Mouse (Mus musculus): ENCODE measurements around the gene Snrpg. TPM values are rescaled to one million over a fixed set of nuclear protein-coding genes. Genes with fewer than 3 reads are reported as not detected.

The Snrpg gene
- total RNA-seq, 1 experiment from 2014 or later = 61.3 TPM

DNA sequence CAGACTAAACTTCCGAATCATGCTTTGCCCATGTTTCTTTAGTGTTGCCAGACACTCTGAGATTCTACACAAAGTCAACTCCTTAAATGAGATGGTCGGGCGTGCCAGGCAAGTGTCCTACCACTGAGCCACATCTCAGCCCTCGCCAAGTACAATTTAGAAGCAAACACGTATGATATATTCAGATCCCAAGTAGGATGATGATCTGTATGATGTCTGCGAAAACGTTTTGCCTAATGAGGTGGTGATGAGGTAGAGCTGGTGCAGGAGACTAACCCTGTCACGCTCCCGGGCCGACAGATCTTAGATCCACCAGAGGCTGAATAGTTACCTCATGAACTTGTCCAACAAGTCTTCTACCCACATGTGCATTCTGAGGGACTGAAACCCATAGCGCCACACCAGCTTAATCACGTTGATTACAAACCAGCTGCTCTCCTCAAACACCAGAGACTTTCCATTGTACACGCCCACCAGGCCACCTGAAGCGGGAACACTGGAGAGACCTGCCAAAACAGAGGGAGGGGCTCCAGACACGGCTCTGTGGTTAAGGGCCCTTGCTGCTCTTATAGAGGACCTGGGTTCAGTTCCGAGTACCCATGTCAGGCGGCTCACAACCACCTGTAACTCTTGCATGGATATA is 23.1 kb downstream of the Snrpg start:
- ATAC-seq (replicated peaks; ENCODE audit: insufficient number of reproducible peaks, low FRiP score, low TSS enrichment, poor library complexity, severe bottlenecking) = no peak

DNA sequence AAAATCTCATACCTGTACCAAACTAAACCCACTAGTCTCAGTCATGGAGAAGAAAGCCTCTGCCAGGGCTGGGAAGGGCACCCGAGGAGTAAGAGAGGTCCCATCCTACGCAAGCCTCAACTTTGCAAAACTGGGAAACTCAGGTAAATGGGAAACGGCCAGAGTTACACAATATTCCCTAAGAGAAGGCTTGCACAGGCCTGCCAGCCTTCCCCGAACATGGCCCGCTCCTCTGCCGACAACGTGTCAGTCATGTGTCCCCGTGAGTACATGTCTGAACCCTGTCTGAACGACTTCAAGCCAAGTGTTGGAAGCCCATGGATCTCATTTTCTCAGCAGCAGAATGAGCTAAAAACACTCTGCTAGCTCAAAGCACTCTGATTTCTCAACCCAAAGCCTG is 23.9 kb downstream of the Snrpg start:
- no peak for ATAC-seq (replicated peaks; ENCODE audit: insufficient number of reproducible peaks, low FRiP score, low TSS enrichment, poor library complexity, severe bottlenecking)

DNA sequence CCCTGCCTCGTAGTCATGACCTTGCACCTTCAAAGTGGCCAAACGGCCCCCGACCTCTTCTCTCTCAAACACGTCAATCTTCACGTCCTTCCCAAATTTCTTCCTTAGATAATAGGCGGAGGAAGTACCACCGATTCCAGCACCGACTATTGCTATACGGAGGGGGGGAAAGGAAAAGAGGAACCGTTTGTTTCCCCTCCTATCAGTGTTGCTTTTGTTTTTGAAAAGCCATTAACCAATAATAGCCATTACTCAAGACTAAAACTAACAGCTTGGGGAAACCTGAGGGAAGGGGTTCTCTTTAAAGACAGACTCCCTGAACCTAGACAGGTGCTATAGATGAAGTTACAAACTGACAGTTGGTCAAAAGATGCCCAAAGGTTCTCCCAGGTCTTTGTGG is 24.9 kb downstream of the Snrpg start:
- peak; percentile 14; the same call in 1 of the 2 replicates for ATAC-seq (replicated peaks; ENCODE audit: insufficient number of reproducible peaks, low FRiP score, low TSS enrichment, poor library complexity, severe bottlenecking)

DNA sequence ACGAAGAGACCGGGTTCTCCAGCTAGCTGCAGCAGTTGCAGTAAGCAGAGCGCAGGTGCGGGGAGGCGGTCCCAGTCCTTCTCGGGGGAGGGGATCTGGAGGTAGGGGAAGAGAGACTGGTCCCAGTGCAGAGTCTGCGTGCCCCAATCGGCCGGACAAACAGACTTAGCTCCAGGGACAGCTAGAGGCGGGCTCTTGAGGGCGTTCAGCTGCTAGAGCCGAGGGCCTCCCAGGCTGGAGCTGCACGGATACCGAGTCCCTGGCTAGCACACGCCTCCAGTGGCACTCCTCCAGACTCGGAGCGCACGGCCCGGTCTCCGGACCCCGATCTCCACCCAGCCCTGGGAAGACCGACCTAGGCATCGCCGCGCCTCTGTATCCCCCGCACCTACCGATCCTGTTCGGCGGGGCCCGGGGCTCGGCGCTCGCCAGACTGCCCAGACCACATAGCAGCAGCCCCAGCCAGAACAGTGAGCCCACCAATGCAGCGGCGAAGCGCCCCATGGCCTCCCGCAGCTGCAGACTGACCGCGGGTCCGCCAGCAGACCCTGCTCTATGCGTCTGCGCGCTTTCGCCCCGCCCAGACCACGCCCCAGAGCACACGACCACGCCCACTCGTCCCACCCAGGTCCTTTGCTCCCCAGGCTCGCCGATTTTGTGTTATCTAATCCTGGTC is 25.6 kb downstream of the Snrpg start, which contains the start of gene Pcyox1:
Pcyox1 (minus strand) TSS at position 574 of the 676 bp plus-strand sequence.
- peak; percentile 67 for ATAC-seq (replicated peaks; ENCODE audit: insufficient number of reproducible peaks, low FRiP score, low TSS enrichment, poor library complexity, severe bottlenecking)

DNA sequence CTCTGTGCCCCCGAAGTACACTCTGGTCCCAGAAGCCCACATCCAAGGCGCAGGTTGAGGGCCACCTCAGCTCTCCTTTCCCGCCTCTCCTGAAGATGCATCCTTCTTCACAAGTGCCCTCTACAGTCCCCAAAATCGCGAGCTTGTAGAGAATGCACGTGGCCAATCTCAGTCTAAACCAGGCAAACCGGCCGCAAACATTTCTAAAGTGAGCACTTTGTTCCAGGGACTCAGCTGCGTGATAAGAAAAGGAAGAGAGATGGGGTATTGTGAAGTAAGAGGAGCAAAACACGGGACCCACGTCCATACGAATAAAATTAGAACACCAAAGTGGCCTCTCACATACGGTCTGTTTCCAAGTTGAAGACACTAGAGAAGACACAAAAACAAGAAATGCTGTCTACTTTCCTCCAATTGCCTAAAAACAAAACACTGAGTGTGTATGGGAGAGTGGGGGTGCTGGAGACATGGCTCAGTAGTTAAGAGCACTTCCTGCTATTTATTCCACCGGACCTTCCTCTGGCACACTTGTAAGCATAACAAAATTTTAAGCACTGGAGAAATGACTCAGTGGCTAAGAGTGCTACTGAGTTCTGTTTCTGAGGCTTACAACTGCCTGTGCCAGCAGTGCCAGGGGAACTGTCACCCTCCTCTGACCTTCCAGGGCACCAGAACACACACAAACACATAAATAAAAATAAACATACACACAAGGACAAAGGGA is 26.3 kb downstream of the Snrpg start:
- no peak for ATAC-seq (replicated peaks; ENCODE audit: insufficient number of reproducible peaks, low FRiP score, low TSS enrichment, poor library complexity, severe bottlenecking)

DNA sequence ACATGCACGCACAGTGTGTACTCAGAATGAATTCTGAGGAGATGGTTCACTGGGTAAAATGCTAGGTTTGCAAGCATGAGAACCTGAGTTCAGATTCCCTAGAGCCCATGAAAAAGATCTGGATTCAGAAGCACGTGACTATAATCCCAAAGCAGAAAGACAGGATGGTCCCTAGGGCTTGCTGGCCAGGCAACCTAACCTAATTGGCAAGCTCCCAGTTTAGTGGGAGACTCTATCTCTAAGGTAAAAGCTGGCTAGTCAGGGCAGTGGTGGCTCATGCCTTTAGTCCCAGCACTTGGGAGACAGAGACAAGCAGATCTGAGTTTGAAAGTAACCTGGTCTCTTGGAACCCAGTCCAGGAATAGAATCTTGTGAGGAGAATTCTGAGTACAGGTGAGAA is 27.9 kb downstream of the Snrpg start:
- ATAC-seq (replicated peaks; ENCODE audit: insufficient number of reproducible peaks, low FRiP score, low TSS enrichment, poor library complexity, severe bottlenecking) = no peak

DNA sequence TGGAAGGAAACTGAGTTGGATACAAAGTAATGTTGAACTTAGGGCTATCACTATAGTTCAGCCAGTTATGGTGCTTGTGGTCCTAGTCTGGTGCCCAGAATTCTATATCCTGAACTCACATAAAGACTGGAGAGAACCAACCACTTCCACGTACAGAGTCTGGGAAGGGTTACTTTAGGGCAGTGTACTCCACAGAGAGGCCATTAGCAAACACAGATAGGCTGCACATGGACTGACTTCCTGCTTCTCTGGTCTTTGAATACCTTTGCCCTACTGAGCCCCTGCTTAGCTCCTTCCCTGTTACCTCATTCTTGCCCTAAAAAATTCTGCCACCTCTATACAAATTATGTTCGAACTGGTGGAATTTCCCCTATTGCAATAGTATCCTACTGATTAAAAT is 28.9 kb downstream of the Snrpg start:
- ATAC-seq (replicated peaks; ENCODE audit: insufficient number of reproducible peaks, low FRiP score, low TSS enrichment, poor library complexity, severe bottlenecking) = no peak

DNA sequence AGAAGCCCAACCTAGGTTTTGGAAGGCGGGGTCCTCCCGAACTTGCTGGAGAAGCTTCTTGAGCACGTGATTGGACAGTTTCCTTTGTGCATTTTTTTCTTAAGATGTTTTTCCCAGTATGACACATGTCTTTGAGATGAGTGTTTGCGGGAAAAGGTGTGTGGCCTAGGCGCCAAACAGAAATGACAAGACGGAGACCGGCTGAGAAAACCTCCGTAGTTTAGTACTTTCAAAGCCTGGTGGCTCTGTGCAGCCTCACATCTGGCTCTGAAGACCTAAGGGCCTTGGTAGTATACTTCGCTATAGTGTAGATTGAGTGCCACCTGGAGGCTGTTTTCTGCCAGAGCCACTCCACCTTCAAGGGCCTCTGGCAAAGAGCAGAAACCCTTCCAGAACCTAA is 29.9 kb downstream of the Snrpg start:
- peak; percentile 63 for ATAC-seq (replicated peaks; ENCODE audit: insufficient number of reproducible peaks, low FRiP score, low TSS enrichment, poor library complexity, severe bottlenecking)

DNA sequence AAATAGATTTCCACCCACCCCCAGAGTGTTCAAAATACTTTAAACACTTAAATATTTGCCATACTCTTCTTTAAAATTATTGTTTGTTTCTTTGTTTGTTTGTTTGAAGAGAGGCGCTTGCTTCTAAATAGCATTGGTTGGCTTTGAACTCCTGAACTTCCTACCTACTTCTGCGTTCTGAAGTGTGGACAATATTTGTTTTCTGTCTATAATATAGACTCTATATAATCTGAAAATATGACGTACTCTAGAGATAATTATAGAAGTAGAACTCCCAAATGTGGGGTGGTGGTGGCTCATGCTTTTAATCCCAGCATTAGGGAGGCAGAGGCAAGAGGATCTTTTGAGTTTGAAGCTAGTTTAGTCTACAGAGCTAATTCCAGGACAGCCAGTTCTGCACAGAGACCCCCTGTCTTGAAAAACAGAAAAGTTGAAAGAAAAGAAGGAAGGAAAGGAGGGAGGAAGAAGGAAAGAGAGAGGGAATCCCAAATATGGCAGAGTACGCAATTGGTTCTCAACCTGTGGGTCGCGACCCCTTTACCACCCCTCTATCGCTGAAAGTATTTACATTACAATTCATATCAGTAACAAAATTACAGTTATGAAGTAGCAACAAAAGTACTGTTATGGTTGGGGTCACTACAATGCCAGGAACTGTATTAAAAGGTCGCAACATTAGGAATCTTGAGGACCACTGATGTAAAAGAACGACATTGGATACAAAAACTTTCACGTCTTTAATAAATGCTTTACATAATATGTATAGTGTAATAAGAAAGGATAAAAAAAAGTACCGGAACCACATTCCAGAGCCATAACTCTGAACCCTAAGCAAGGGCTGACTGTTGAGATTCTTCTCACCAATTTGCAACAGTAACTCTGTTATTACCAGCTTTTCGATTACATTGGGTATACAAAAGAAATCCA is 31.8 kb downstream of the Snrpg start:
- no peak for ATAC-seq (replicated peaks; ENCODE audit: insufficient number of reproducible peaks, low FRiP score, low TSS enrichment, poor library complexity, severe bottlenecking)

DNA sequence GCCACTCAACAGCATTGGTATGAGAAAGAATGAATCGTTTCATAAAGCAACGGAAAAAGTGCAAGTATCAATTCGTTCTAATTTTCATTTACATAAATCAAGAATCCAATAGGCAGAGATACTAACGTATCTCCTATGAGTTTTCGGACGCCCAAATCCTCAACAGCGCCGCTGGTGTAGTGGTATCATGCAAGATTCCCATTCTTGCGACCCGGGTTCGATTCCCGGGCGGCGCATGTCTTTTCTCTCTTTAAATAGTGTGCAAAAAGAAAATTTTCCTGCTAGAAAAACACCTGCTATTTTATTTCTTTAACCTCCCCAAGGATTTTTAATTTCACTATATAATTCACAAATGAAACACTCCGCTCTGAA is 32.6 kb downstream of the Snrpg start:
- ATAC-seq (replicated peaks; ENCODE audit: insufficient number of reproducible peaks, low FRiP score, low TSS enrichment, poor library complexity, severe bottlenecking) = peak; percentile 30

DNA sequence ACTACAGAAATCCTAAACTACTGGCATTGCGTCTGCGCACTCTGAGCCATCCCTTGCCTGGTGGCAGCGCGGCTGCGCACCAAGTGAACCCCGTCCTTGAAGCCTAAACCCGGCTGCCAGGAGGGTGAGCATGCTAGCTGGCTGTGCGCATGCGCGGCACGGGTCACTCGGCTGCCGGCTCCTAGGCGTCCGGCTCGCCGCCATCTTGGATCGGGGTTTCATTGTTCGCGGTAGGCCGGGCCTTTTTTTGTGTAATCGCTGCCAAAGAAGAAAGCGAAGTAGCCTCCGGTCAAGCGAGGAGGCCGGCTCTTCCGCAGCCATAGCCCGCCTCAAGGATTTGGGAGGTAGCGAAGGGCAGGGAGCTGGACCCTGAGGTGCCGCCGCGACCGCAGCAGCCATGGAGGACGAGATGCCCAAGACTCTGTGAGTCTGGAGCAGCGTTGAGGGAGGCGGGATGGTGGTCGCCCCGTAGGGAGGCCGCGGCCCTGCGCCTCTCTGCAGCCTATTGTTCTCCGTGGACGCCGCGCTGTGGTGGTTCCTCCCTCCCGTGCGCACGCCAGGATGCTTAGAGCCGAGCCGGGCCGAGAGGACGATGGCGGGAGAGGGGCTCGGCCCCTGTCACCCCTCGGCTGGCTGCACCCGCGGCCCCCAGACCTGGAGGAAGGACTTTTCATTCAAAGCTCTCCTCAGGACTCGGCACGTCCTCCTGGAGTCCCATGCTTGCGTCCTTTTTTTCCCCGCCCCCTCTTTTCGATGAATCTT is 33.2 kb downstream of the Snrpg start, which contains the start of gene Tia1:
Tia1 (plus strand) TSS at position 120 of the 762 bp plus-strand sequence.
- peak; percentile 90 for ATAC-seq (replicated peaks; ENCODE audit: insufficient number of reproducible peaks, low FRiP score, low TSS enrichment, poor library complexity, severe bottlenecking)

DNA sequence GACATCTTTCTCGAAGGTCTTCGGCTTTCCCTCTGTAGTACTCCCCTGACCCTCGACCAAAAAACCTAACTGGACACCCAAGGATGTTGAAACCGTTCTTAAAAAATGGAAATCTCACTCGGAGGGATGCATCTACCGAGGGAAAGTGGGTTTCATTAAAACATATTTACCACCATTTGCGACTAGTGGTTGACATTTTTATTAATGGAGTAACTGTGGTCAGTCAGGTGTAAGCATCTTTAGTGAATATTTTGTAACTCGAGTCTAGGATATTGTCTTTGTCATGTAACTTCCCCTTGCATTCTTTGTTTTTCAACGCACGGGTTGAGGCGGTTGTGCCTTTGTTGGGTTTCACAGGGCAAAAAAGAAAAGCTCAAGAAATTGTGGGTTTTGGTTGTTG is 33.9 kb downstream of the Snrpg start:
- no peak for ATAC-seq (replicated peaks; ENCODE audit: insufficient number of reproducible peaks, low FRiP score, low TSS enrichment, poor library complexity, severe bottlenecking)

DNA sequence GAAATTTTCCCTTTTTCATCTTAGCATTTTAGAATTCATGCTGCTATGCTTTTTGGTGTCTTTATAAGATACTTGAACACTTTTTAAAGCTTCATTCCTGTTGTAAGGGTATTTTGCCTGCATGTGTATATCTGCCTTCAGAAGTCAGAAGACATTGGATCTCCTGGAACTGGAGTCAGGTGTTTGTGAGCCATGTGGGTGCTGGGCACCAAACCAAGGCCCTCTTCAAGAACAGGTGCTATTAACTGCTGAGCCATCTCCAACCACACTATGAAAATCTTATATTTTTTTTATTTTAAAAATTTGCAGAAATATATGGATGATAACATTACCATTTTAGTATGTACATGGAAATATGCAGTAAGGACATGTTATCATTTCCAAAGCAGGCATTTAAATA is 35.2 kb downstream of the Snrpg start:
- no peak for ATAC-seq (replicated peaks; ENCODE audit: insufficient number of reproducible peaks, low FRiP score, low TSS enrichment, poor library complexity, severe bottlenecking)

DNA sequence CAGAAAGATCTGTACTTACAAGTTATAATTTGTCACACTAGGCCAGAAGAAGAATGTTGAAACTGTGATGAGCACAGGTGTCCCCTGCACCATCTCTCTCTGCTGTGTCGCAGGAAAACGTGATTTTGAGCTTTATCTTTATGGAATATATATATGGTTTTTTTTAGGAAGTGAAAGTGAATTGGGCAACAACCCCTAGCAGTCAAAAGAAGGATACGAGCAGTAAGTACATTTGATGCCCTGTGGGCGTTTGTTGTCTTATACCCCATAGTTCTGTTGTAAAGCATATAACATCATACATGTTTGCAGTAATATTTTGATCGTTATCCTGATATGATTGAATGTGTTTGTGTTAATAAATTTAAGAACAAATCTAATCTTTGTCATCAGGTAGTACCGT is 47.6 kb downstream of the Snrpg start:
- ATAC-seq (replicated peaks; ENCODE audit: insufficient number of reproducible peaks, low FRiP score, low TSS enrichment, poor library complexity, severe bottlenecking) = peak; percentile 62

DNA sequence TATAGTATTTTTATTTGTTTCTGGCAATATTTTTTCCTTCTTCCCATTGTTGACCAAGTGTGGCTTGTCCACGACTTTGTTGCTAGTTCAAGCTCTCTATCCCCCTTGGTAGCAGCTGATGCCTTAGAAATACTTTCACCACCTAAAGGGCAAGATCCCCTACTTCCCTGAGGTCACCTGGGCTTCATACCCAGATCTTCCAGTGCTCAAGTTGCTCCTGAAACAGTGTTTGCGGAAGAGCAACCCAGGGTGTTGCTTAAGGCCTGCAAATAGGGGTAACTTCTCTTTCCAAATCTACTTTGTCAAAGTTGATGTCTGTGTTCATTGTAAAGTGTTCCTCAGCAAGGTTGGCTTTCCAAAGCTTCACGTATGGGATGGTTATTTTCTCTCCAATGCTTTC is 48.1 kb downstream of the Snrpg start:
- peak; percentile 27; the same call in 1 of the 2 replicates for ATAC-seq (replicated peaks; ENCODE audit: insufficient number of reproducible peaks, low FRiP score, low TSS enrichment, poor library complexity, severe bottlenecking)

DNA sequence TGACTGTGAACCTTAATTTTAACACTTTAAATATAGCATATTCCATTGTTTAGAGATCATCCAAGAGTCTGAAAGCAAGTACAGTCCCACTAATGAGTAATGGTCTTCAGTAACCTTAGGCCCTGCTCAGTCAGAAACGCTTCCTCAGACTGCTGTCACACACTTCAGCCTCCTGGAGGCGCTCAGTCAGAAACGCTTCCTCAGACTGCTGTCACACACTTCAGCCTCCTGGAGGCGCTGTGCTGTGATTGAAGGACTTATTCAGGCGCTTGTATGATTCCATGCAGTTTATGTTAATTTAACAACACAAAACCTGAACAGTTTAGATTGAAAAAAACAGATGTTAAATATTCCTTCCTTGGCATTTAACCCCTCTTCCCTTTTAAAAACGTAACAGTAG is 49.4 kb downstream of the Snrpg start:
- peak; percentile 60; the same call in 1 of the 2 replicates for ATAC-seq (replicated peaks; ENCODE audit: insufficient number of reproducible peaks, low FRiP score, low TSS enrichment, poor library complexity, severe bottlenecking)

DNA sequence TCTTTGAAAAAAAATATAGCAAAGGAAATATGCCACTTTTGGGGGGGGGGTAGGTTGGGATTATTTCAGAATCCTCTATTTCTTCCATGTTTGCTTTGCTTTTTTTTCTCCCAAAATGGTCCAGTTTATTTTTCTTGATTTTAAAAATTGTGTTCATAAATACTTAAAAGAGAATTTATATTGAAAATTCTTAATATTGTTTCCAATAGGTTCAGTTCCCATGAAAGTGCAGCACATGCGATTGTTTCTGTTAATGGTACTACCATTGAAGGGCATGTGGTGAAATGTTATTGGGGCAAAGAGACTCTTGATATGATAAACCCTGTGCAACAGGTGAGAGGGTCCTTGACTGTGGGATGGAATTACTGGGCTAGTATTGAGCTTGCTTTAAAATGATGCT is 55.3 kb downstream of the Snrpg start, which contains the start of gene Gm44790:
Gm44790 (plus strand) TSS at position 301 of the 400 bp plus-strand sequence.
- no peak for ATAC-seq (replicated peaks; ENCODE audit: insufficient number of reproducible peaks, low FRiP score, low TSS enrichment, poor library complexity, severe bottlenecking)
